Mouse (Mus musculus) intestine, postnatal 0 days (tissue): ENCODE results near the gene Cfap77. TPM values are rescaled to one million over a fixed set of nuclear protein-coding genes. Genes with fewer than 3 reads are reported as not detected.

Source experiments
- ATAC-seq: fragments of 200-750 bp; cut with Nextera tagmentation; 2 replicates; pipeline ENCODE4 v1.8.0; 2017; ENCODE audit warnings: mild to moderate bottlenecking, moderate TSS enrichment, moderate library complexity
- H3K27ac ChIP-seq: fragments of 300-500 bp; sonication (generic); 2 replicates; pipeline ENCODE4 v1.5.1; 2014; ENCODE audit warnings: mild to moderate bottlenecking, low read depth, low read length, moderate library complexity
- H3K27me3 ChIP-seq: fragments of 300-500 bp; sonication (generic); replicated peaks from 2 replicates; pipeline ENCODE4 v1.6.1; 2014; ENCODE audit warnings: low read length, mixed read lengths; ENCODE audit not compliant: control insufficient read depth, insufficient read depth
- H3K36me3 ChIP-seq: fragments of 300-500 bp; sonication (generic); 2 replicates; pipeline ENCODE4 v1.6.1; 2014; ENCODE audit warnings: mild to moderate bottlenecking, moderate library complexity; ENCODE audit not compliant: control insufficient read depth, insufficient read depth
- H3K4me1 ChIP-seq: fragments of 300-500 bp; sonication (generic); replicated peaks from 2 replicates; pipeline ENCODE4 v1.6.1; 2014; ENCODE audit warnings: antibody characterized with exemption, low read length, mixed read lengths; ENCODE audit not compliant: control insufficient read depth, insufficient read depth
- H3K4me2 ChIP-seq: fragments of 300-500 bp; sonication (generic); replicated peaks from 2 replicates; pipeline ENCODE4 v1.6.1; 2014; ENCODE audit warnings: low read depth, mild to moderate bottlenecking, moderate library complexity
- H3K4me3 ChIP-seq: fragments of 300-500 bp; sonication (generic); 2 replicates; pipeline ENCODE4 v1.5.1; 2014; ENCODE audit warnings: low read depth, low read length
- H3K9ac ChIP-seq: fragments of 300-500 bp; sonication (generic); 2 replicates; pipeline ENCODE4 v1.6.1; 2014; ENCODE audit warnings: mild to moderate bottlenecking, low read depth, low read length
- H3K9me3 ChIP-seq: fragments of 300-500 bp; sonication (generic); 2 replicates; pipeline ENCODE4 v1.6.1; 2016; ENCODE audit warnings: mixed run types; ENCODE audit not compliant: control insufficient read depth
- CTCF ChIP-seq: sonication (generic); IDR thresholded peaks from 2 replicates; pipeline ENCODE4 v1.5.1; 2016; ENCODE audit warnings: low read depth, mild to moderate bottlenecking, control low read depth, antibody characterized with exemption, moderate library complexity
- WGBS: fragments of 180-500 bp; shearing (Covaris S2); extraction: QIAGEN DNeasy Blood & Tissue Kit; methylation state at CpG from one replicate; pipeline ENCODE4 v1.1.7; 2014; 5-methylcytosine and 5-hydroxymethylcytosine counted together
- polyA plus RNA-seq: library from polyadenylated mRNA; unstranded; fragments of >200 nt; fragmentation: Nextera tagmentation; extraction: Ambion mirVana; gene quantifications from 2 replicates; pipeline ENCODE4 v1.2.1, GENCODE M21; 2015

Cfap77 gene
- polyA plus RNA-seq, 1 experiment from 2014 or later, result 0.08 TPM

DNA sequence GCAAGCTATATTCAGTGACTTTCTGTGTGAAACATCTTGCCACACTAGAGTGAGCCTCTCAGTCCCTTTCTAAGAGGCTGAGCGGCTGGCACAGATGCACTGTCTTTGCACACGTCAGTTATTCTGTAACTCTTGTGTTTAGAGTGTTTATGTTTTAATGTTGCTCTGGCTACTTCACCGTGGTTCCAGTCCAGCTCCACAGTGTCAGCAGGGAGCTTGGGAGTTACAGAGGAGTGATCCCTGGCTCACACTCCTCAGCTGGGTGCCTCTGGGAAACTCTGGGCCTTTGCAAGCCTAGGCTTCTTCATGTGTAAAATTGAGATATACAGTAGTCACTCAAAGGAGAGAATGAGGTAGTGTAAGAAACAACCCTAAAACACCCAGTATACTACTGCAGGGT is 172.8 kb downstream of the Cfap77 start:
- Histone ChIP-seq H3K36me3 (peaks cover 31% of the 10 kb centered on the region), H3K27me3 (no peaks in the 10 kb centered on the region), H3K9me3 (no peaks in the 10 kb centered on the region), H3K9ac (no peak overlapping the region), H3K27ac (no peak overlapping the region), H3K4me2 (no peak overlapping the region), H3K4me1 (no peaks in the 10 kb centered on the region), H3K4me3 (no peak overlapping the region)
- no peak for TF ChIP-seq CTCF
- ATAC-seq, result no peak
- 79% methylated on average over 3 of the region's 3 CpGs for WGBS

DNA sequence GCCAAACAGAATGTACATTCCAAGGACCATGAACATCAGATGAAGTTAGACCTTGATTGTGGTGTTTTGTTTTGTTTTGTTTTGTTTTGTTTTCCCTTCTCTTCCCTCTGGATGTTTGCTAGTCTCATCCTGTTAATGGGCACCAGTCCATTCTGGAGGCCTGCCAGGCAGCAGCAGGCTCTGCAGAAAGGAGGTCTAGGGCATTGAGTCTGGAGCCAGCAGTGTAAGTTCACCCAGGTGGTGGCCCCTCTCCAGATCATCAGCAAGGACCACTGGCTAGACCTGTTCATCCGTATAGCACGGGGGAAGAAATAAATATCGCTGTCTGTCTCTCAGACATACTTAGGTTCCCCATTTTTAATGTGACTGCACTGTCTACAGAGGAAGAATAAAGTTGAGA is 173.6 kb downstream of the Cfap77 start:
- Histone ChIP-seq H3K9ac (no peak overlapping the region), H3K4me1 (no peaks in the 10 kb centered on the region), H3K4me3 (no peak overlapping the region), H3K27ac (no peak overlapping the region), H3K36me3 (peaks cover 30% of the 10 kb centered on the region), H3K9me3 (no peaks in the 10 kb centered on the region), H3K27me3 (no peaks in the 10 kb centered on the region), H3K4me2 (no peak overlapping the region)
- TF ChIP-seq CTCF, result no peak
- ATAC-seq, result no peak
- 94% methylated on average over 3 of the region's 3 CpGs for WGBS

Other genes with a start within 250 kb of the Cfap77 start
- 3.0 and 3.7 TPM in 2 replicates for gene Gtf3c4, start 214.7 kb downstream of the Cfap77 start, polyA plus RNA-seq
- gene Ddx31, start 214.7 kb downstream of the Cfap77 start, polyA plus RNA-seq, result 3.0 and 3.9 TPM in 2 replicates
- gene Barhl1, start 138.4 kb downstream of the Cfap77 start, polyA plus RNA-seq, result not detected in 2 replicates
- 4.3 and 4.9 TPM in 2 replicates for gene Ttf1, start 5.2 kb upstream of the Cfap77 start, polyA plus RNA-seq
- 4.3 TPM in 2 replicates for gene Setx, start 69.1 kb upstream of the Cfap77 start, polyA plus RNA-seq
- gene Ntng2, start 197.9 kb upstream of the Cfap77 start, polyA plus RNA-seq, result 0.21 TPM in 1 of 2 replicates, not detected in the other